Mouse (Mus musculus): Measurements from ENCODE around the gene Clstn3. TPM values are rescaled to one million over a fixed set of nuclear protein-coding genes. Genes with fewer than 3 reads are reported as not detected.
A peak's percentile ranks its signal among the peaks of the same experiment; 100 is the strongest.
"Not testable (repeated sequence)": the region's sequence is repeated elsewhere in the genome, so short reads cannot be mapped to it uniquely, and the experiment has no call there.

Gene Clstn3
- 4.1 and 5.0 TPM in 2 replicates for polyA plus RNA-seq (2016; fragmentation: Nextera tagmentation; extraction: Ambion mirVana)

GRCm38 (mm10) chr6:124464305-124465271, at the start of gene Clstn3:
TSS of gene Clstn3 (minus strand) at chr6:124464794.
- Histone ChIP-seq H3K4me1 (peaks cover 21% of the 10 kb centered on the region), H3K9ac (peak within 1 kb of the TSS; percentile 57), H3K27ac (no peak within 1 kb of the TSS), H3K4me3 (peak within 1 kb of the TSS; percentile 53), H3K4me2 (peak within 1 kb of the TSS; percentile 73), H3K27me3 (replicated peaks) (peaks cover 24% of the 10 kb centered on the region; the same call in 1 of the 2 replicates), H3K9me3 (replicated peaks) (no peaks in the 10 kb centered on the region), H3K36me3 (no peaks in the 10 kb centered on the region)
- WGBS (ENCODE audit: insufficient replicate concordance): 10% methylated on average over 27 of the region's 27 CpGs
- ATAC-seq: peak; percentile 97

GRCm38 (mm10) chr6:124512355-124512836, 47.8 kb upstream of the Clstn3 start, which contains the start of gene C1ra:
TSS of gene C1ra (plus strand) at chr6:124512405.
- Histone ChIP-seq H3K4me1 (no peaks in the 10 kb centered on the region), H3K27ac (no peak within 1 kb of the TSS), H3K4me3 (peak within 1 kb of the TSS; percentile 5; the same call in 1 of the 2 replicates), H3K27me3 (replicated peaks) (no peaks in the 10 kb centered on the region), H3K36me3 (no peaks in the 10 kb centered on the region), H3K4me2 (peak within 1 kb of the TSS; percentile 45), H3K9me3 (replicated peaks) (no peaks in the 10 kb centered on the region), H3K9ac (no peak within 1 kb of the TSS)
- no peak for ATAC-seq
- WGBS (ENCODE audit: insufficient replicate concordance): 5% methylated on average over 6 of the region's 6 CpGs

GRCm38 (mm10) chr6:124511936-124512335, 47.3 kb upstream of the Clstn3 start:
- Histone ChIP-seq H3K4me1 (no peaks in the 10 kb centered on the region), H3K4me2 (no peak overlapping the region), H3K4me3 (no peak overlapping the region), H3K9ac (no peak overlapping the region), H3K27me3 (replicated peaks) (no peaks in the 10 kb centered on the region), H3K27ac (no peak overlapping the region), H3K9me3 (replicated peaks) (no peaks in the 10 kb centered on the region), H3K36me3 (no peaks in the 10 kb centered on the region)
- 46% methylated on average over 6 of the region's 6 CpGs for WGBS (ENCODE audit: insufficient replicate concordance)
- ATAC-seq: no peak

GRCm38 (mm10) chr6:124509192-124509591, 44.6 kb upstream of the Clstn3 start:
- not testable (repeated sequence) for H3K27me3 ChIP-seq (replicated peaks); H3K36me3 ChIP-seq; H3K9me3 ChIP-seq (replicated peaks); H3K4me3 ChIP-seq; H3K9ac ChIP-seq; ATAC-seq; H3K4me1 ChIP-seq; H3K27ac ChIP-seq; H3K4me2 ChIP-seq
- WGBS (ENCODE audit: insufficient replicate concordance): 76% methylated on average over 5 of the region's 5 CpGs

- Histone ChIP-seq H3K36me3 (no peaks in the 10 kb centered on the region), H3K4me2 (no peak overlapping the region), H3K4me3 (no peak overlapping the region), H3K27me3 (replicated peaks) (no peaks in the 10 kb centered on the region), H3K9ac (no peak overlapping the region), H3K27ac (no peak overlapping the region), H3K4me1 (no peaks in the 10 kb centered on the region), H3K9me3 (replicated peaks) (no peaks in the 10 kb centered on the region)
- 55% methylated on average over 10 of the region's 10 CpGs for WGBS (ENCODE audit: insufficient replicate concordance)
- no peak for ATAC-seq
These were observed 43.7 kb upstream of the Clstn3 start for GRCm38 (mm10) chr6:124508292-124508691.

- Histone ChIP-seq H3K9me3 (replicated peaks) (no peaks in the 10 kb centered on the region), H3K36me3 (no peaks in the 10 kb centered on the region), H3K27ac (no peak overlapping the region), H3K9ac (no peak overlapping the region), H3K4me2 (no peak overlapping the region), H3K4me1 (no peaks in the 10 kb centered on the region), H3K4me3 (no peak overlapping the region), H3K27me3 (replicated peaks) (no peaks in the 10 kb centered on the region)
- WGBS (ENCODE audit: insufficient replicate concordance): 65% methylated on average over 6 of the region's 6 CpGs
- ATAC-seq: no peak
These were observed 42.4 kb upstream of the Clstn3 start for GRCm38 (mm10) chr6:124506991-124507390.

- ATAC-seq: no peak
- no peak overlapping the region for H3K27ac ChIP-seq
- WGBS (ENCODE audit: insufficient replicate concordance): 33% methylated on average over 4 of the region's 4 CpGs
These were observed 40.4 kb upstream of the Clstn3 start for GRCm38 (mm10) chr6:124505028-124505427.

GRCm38 (mm10) chr6:124502021-124502420, 37.4 kb upstream of the Clstn3 start:
- H3K4me1 ChIP-seq: peaks cover 11% of the 10 kb centered on the region
- H3K9ac ChIP-seq: no peak overlapping the region
- H3K27me3 ChIP-seq (replicated peaks): no peaks in the 10 kb centered on the region
- no peaks in the 10 kb centered on the region for H3K9me3 ChIP-seq (replicated peaks)
- H3K27ac ChIP-seq: no peak overlapping the region
- no peaks in the 10 kb centered on the region for H3K36me3 ChIP-seq
- no peak overlapping the region for H3K4me2 ChIP-seq
- H3K4me3 ChIP-seq: no peak overlapping the region
- ATAC-seq: no peak
- WGBS (ENCODE audit: insufficient replicate concordance): 69% methylated on average over 5 of the region's 5 CpGs

More at GRCm38 (mm10) chr6:124505028-124505427, 40.4 kb upstream of the Clstn3 start:
- H3K9ac ChIP-seq: no peak overlapping the region
- H3K4me1 ChIP-seq: peaks cover 11% of the 10 kb centered on the region; the same call in 1 of the 2 replicates
- no peaks in the 10 kb centered on the region for H3K9me3 ChIP-seq (replicated peaks)
- no peak overlapping the region for H3K4me2 ChIP-seq
- no peak overlapping the region for H3K4me3 ChIP-seq
- H3K36me3 ChIP-seq: no peaks in the 10 kb centered on the region
- H3K27me3 ChIP-seq (replicated peaks): no peaks in the 10 kb centered on the region

GRCm38 (mm10) chr6:124501473-124501872, 36.9 kb upstream of the Clstn3 start:
- Histone ChIP-seq H3K27me3 (replicated peaks) (no peaks in the 10 kb centered on the region), H3K4me1 (peaks cover 11% of the 10 kb centered on the region), H3K4me2 (no peak overlapping the region), H3K9me3 (replicated peaks) (no peaks in the 10 kb centered on the region), H3K27ac (no peak overlapping the region), H3K4me3 (no peak overlapping the region), H3K36me3 (no peaks in the 10 kb centered on the region), H3K9ac (no peak overlapping the region)
- no peak for ATAC-seq
- WGBS (ENCODE audit: insufficient replicate concordance): 65% methylated on average over 4 of the region's 4 CpGs

GRCm38 (mm10) chr6:124499914-124500566, 35.4 kb upstream of the Clstn3 start:
- Histone ChIP-seq H3K9me3 (replicated peaks) (no peaks in the 10 kb centered on the region), H3K4me3 (no peak overlapping the region), H3K27me3 (replicated peaks) (no peaks in the 10 kb centered on the region), H3K4me2 (no peak overlapping the region), H3K27ac (peak overlapping the region; percentile 21; the same call in 1 of the 2 replicates), H3K9ac (no peak overlapping the region), H3K36me3 (no peaks in the 10 kb centered on the region), H3K4me1 (peaks cover 11% of the 10 kb centered on the region)
- WGBS (ENCODE audit: insufficient replicate concordance): 65% methylated on average over 10 of the region's 10 CpGs
- ATAC-seq: peak; percentile 50; the same call in 1 of the 2 replicates

- Histone ChIP-seq H3K9ac (no peak overlapping the region), H3K36me3 (no peaks in the 10 kb centered on the region), H3K27ac (no peak overlapping the region), H3K9me3 (replicated peaks) (no peaks in the 10 kb centered on the region), H3K4me1 (peaks cover 28% of the 10 kb centered on the region), H3K4me2 (no peak overlapping the region), H3K27me3 (replicated peaks) (no peaks in the 10 kb centered on the region), H3K4me3 (no peak overlapping the region)
- 77% methylated on average over 5 of the region's 5 CpGs for WGBS (ENCODE audit: insufficient replicate concordance)
- no peak for ATAC-seq
These were observed 31.5 kb upstream of the Clstn3 start for GRCm38 (mm10) chr6:124496054-124496453.

- Histone ChIP-seq H3K9me3 (replicated peaks) (no peaks in the 10 kb centered on the region), H3K27ac (peak overlapping the region; percentile 76), H3K4me1 (peaks cover 23% of the 10 kb centered on the region), H3K9ac (no peak overlapping the region; the same call in 1 of the 2 replicates), H3K4me2 (peak overlapping the region; percentile 56), H3K36me3 (no peaks in the 10 kb centered on the region), H3K4me3 (peak overlapping the region; percentile 22), H3K27me3 (replicated peaks) (no peaks in the 10 kb centered on the region)
- ATAC-seq: peak; percentile 55
- WGBS (ENCODE audit: insufficient replicate concordance): 59% methylated on average over 5 of the region's 5 CpGs
These were observed 29.3 kb upstream of the Clstn3 start for GRCm38 (mm10) chr6:124493886-124494285.
